Mouse (Mus musculus): ENCODE data around the gene Samd4b. TPM values are rescaled to one million over a fixed set of nuclear protein-coding genes. Genes with fewer than 3 reads are reported as not detected.
A peak's percentile ranks its signal among the peaks of the same experiment; 100 is the strongest.

The Samd4b gene
- polyA plus RNA-seq, 1 experiment from 2014 or later: 25.8 TPM

GRCm38 (mm10) chr7:28381017-28381790, 216.7 kb downstream of the Samd4b start:
- Histone ChIP-seq H3K4me2 (replicated peaks; ENCODE audit: low read depth, low read length) (peak overlapping the region; percentile 43), H3K4me3 (ENCODE audit: low read depth, low read length) (peak overlapping the region; percentile 17), H3K4me1 (ENCODE audit: control insufficient read depth, insufficient read depth, low read length) (peaks cover 41% of the 10 kb centered on the region), H3K27ac (ENCODE audit: low read length) (peak overlapping the region; percentile 96), H3K9me3 (ENCODE audit: control insufficient read depth, low read depth, low read length) (no peaks in the 10 kb centered on the region), H3K36me3 (ENCODE audit: control insufficient read depth, insufficient read depth, low read length) (peaks cover 11% of the 10 kb centered on the region; the same call in 1 of the 2 replicates), H3K9ac (replicated peaks; ENCODE audit: low read depth, low read length) (peak overlapping the region; percentile 38), H3K27me3 (ENCODE audit: control insufficient read depth, insufficient read depth, low read length) (no peaks in the 10 kb centered on the region)
- ATAC-seq (ENCODE audit: insufficient number of reproducible peaks, insufficient read depth, low FRiP score, low read depth): peak; percentile 21; the same call in 1 of the 2 replicates
- WGBS: 3% methylated on average over 30 of the region's 30 CpGs

DNA sequence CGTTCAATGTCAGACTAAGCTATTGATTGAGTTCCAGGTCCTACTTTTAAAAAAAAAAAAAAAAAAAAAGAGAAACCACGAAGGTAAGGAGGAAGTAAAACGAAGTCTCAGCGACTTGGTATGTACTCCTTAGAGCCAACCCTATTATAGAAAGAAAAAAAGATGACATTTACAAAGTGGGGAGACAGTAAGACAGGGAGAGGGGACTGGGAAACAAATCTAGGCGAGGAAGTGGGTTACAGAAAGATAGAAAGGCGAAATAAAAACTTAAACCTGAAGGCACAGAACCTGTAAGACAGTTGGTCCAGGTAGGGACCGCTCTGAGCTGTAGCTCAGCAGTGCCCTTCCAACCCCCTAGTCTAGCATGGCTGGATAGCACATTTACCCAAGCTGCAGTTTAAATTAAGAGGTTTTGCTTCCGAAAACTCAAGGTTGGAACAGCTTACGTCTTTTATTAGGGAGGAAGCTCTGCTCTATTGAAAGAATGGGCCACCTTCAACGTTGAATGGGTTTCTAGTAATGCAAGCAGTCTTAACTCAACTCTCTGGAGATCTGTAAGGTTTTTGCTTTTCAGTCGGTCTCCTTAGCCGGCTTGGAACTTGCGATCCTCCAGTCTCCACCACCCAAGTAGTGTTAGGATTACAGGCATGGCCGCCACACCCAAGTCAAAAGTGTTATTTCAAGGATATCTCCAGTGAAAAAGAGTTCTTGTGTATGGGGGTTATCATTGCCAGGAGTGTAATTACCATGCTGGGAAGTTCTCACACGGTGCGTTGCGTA, 217.5 kb downstream of the Samd4b start, which contains the start of gene Zfp36:
Gene Zfp36, minus strand, starts transcription at position 17 of the 780 bp plus-strand sequence.
- no peaks in the 10 kb centered on the region for H3K9me3 ChIP-seq (ENCODE audit: control insufficient read depth, low read depth, low read length)

DNA sequence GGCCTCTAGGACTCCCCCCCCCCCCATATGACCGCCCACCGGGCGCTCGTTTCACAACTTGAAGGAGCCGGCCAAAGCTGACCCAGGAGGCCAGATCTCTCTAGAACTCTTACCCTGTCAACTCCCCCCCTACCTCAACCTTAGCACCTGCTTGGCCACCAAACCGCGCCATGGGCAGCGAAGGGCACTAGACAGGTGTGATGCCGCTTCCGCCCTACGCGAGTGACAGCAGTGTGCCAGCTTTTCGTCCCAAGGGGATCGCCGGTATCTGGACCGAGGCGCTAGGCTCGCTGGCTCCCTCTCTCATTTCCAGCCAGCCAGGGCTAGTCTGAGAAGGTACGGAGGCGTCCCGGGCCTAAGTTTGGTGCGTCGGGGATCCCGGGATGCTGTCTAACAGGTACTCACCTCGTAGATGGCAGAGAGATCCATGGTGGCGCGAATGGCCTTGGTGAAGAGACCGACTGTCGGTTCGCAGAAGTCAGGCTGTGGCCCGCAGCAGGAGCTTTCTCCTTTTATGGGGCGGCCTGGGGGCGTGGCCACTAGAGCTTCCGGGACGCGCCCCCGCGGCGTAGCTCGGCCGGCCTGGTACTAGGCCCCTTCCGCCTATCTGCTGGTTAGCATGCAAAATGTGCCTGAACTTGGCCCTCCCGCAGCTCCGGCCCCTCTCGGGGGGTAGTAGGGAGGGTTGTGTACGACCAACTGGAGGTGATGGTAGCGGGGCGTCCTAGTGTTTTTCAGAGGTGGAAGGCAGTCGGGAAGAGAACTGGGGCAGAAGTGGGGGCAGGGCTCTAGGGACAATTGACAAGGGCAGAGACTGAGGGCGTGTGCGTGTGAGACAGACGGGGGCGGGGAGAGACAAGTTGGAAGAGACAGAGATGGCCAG, 218.9 kb downstream of the Samd4b start:
- WGBS: 2% methylated on average over 53 of the region's 53 CpGs
- H3K9ac ChIP-seq (replicated peaks; ENCODE audit: low read depth, low read length): peak overlapping the region; percentile 88
- no peaks in the 10 kb centered on the region for H3K27me3 ChIP-seq (ENCODE audit: control insufficient read depth, insufficient read depth, low read length)
- peak overlapping the region; percentile 91 for H3K4me2 ChIP-seq (replicated peaks; ENCODE audit: low read depth, low read length)
- H3K27ac ChIP-seq (ENCODE audit: low read length): peak overlapping the region; percentile 96
- H3K4me3 ChIP-seq (ENCODE audit: low read depth, low read length): peak overlapping the region; percentile 84
- H3K4me1 ChIP-seq (ENCODE audit: control insufficient read depth, insufficient read depth, low read length): peaks cover 45% of the 10 kb centered on the region
- H3K9me3 ChIP-seq (ENCODE audit: control insufficient read depth, low read depth, low read length): no peaks in the 10 kb centered on the region
- H3K36me3 ChIP-seq (ENCODE audit: control insufficient read depth, insufficient read depth, low read length): peaks cover 7% of the 10 kb centered on the region; the same call in 1 of the 2 replicates
- peak; percentile 43; the same call in 1 of the 2 replicates for ATAC-seq (ENCODE audit: insufficient number of reproducible peaks, insufficient read depth, low FRiP score, low read depth)

More for the DNA sequence above, 217.5 kb downstream of the Samd4b start, which contains the start of gene Zfp36:
- H3K4me3 ChIP-seq (ENCODE audit: low read depth, low read length): peak within 1 kb of the TSS; percentile 84
- no peak for ATAC-seq (ENCODE audit: insufficient number of reproducible peaks, insufficient read depth, low FRiP score, low read depth)
- 41% methylated on average over 17 of the region's 17 CpGs for WGBS
- H3K27me3 ChIP-seq (ENCODE audit: control insufficient read depth, insufficient read depth, low read length): no peaks in the 10 kb centered on the region
- H3K27ac ChIP-seq (ENCODE audit: low read length): peak within 1 kb of the TSS; percentile 96
- peak within 1 kb of the TSS; percentile 91 for H3K4me2 ChIP-seq (replicated peaks; ENCODE audit: low read depth, low read length)
- peaks cover 41% of the 10 kb centered on the region for H3K4me1 ChIP-seq (ENCODE audit: control insufficient read depth, insufficient read depth, low read length)
- peak within 1 kb of the TSS; percentile 88 for H3K9ac ChIP-seq (replicated peaks; ENCODE audit: low read depth, low read length)
- H3K36me3 ChIP-seq (ENCODE audit: control insufficient read depth, insufficient read depth, low read length): peaks cover 7% of the 10 kb centered on the region; the same call in 1 of the 2 replicates

DNA sequence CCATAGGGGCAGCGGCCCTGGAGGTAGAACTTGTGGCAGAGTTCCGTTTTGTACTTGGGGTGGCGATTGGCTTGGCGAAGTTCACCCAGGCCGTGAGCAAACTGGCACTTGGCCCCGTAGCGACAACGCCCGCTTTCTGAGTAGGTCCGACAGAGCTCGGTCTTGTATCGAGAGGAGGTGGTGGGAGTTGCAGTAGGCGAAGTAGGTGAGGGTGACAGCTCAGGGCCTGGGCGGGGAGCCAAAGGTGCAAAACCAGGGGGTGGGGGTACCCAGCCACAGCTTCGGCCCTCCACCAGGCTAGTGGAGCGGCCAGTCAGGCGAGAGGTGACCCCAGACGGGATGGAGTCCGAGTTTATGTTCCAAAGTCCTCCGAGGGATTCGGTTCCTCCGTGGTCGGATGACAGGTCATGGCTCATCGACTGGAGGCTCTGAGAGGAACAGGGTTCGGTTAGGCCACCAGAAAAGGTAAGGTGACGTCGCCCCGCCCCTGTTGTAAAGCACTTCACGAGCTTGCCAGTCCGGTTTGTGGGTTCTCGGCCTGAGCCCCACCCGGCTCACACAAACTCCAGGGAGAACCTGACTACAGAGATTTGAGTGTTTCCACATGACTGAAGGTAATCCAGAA, 219.8 kb downstream of the Samd4b start:
- Histone ChIP-seq H3K36me3 (ENCODE audit: control insufficient read depth, insufficient read depth, low read length) (peaks cover 7% of the 10 kb centered on the region; the same call in 1 of the 2 replicates), H3K9me3 (ENCODE audit: control insufficient read depth, low read depth, low read length) (no peaks in the 10 kb centered on the region), H3K4me3 (ENCODE audit: low read depth, low read length) (peak overlapping the region; percentile 84), H3K9ac (replicated peaks; ENCODE audit: low read depth, low read length) (peak overlapping the region; percentile 88), H3K27me3 (ENCODE audit: control insufficient read depth, insufficient read depth, low read length) (no peaks in the 10 kb centered on the region), H3K27ac (ENCODE audit: low read length) (peak overlapping the region; percentile 96), H3K4me2 (replicated peaks; ENCODE audit: low read depth, low read length) (peak overlapping the region; percentile 91), H3K4me1 (ENCODE audit: control insufficient read depth, insufficient read depth, low read length) (peaks cover 49% of the 10 kb centered on the region)
- 31% methylated on average over 32 of the region's 32 CpGs for WGBS
- ATAC-seq (ENCODE audit: insufficient number of reproducible peaks, insufficient read depth, low FRiP score, low read depth): no peak

GRCm38 (mm10) chr7:28377190-28378065, 220.5 kb downstream of the Samd4b start:
- H3K9ac ChIP-seq (replicated peaks; ENCODE audit: low read depth, low read length): peak overlapping the region; percentile 88
- no peaks in the 10 kb centered on the region for H3K27me3 ChIP-seq (ENCODE audit: control insufficient read depth, insufficient read depth, low read length)
- peak overlapping the region; percentile 91 for H3K4me2 ChIP-seq (replicated peaks; ENCODE audit: low read depth, low read length)
- peaks cover 43% of the 10 kb centered on the region for H3K4me1 ChIP-seq (ENCODE audit: control insufficient read depth, insufficient read depth, low read length)
- H3K9me3 ChIP-seq (ENCODE audit: control insufficient read depth, low read depth, low read length): no peaks in the 10 kb centered on the region
- H3K4me3 ChIP-seq (ENCODE audit: low read depth, low read length): peak overlapping the region; percentile 84
- ATAC-seq (ENCODE audit: insufficient number of reproducible peaks, insufficient read depth, low FRiP score, low read depth): no peak
- peaks cover 7% of the 10 kb centered on the region; the same call in 1 of the 2 replicates for H3K36me3 ChIP-seq (ENCODE audit: control insufficient read depth, insufficient read depth, low read length)
- WGBS: 72% methylated on average over 18 of the region's 18 CpGs
- peak overlapping the region; percentile 96 for H3K27ac ChIP-seq (ENCODE audit: low read length)

DNA sequence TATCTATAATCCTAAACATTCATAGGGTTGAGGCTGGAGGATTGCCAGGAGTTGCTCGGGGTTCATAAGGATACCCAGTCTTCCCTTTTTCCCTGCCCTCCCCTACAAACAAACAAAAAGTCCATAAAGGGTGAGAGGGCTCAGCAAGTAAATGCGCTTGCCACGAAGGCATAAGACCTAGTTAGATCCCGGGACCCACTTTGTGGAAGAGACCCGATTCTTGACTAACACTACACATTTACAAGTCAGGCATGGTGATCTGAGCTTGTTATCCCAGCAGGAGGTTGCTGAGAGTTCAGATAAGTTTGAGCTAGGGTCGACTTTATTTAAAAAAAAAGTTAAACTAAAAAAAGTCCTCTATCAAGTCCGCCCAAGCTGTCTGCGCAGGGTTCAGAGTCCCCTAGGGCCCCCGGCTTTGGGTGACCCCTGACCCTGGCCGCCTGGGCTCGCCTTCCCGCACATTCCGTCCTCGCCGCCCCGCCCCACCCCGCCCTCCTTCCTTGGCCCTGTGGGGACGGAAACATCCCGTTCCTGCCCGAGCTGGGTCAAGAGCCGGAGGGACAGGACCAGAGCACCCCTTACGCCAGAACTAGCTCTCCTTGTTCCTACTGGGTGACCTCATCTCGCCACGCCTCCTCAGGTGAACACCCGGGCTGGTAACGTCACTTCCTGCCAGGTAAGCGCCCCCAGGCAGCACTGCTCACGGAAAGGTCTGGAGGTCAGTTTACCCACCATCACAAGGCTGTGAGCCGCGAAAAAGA, 221.8 kb downstream of the Samd4b start:
- Histone ChIP-seq H3K4me1 (ENCODE audit: control insufficient read depth, insufficient read depth, low read length) (peaks cover 38% of the 10 kb centered on the region), H3K4me2 (replicated peaks; ENCODE audit: low read depth, low read length) (peak overlapping the region; percentile 91), H3K27me3 (ENCODE audit: control insufficient read depth, insufficient read depth, low read length) (no peaks in the 10 kb centered on the region), H3K9ac (replicated peaks; ENCODE audit: low read depth, low read length) (peak overlapping the region; percentile 45), H3K27ac (ENCODE audit: low read length) (peak overlapping the region; percentile 99), H3K9me3 (ENCODE audit: control insufficient read depth, low read depth, low read length) (no peaks in the 10 kb centered on the region), H3K36me3 (ENCODE audit: control insufficient read depth, insufficient read depth, low read length) (peaks cover 7% of the 10 kb centered on the region; the same call in 1 of the 2 replicates), H3K4me3 (ENCODE audit: low read depth, low read length) (peak overlapping the region; percentile 84)
- 2% methylated on average over 30 of the region's 30 CpGs for WGBS
- ATAC-seq (ENCODE audit: insufficient number of reproducible peaks, insufficient read depth, low FRiP score, low read depth): peak; percentile 5; the same call in 1 of the 2 replicates

All from stomach, embryonic 14.5 days (tissue).